8 mouse cellular contexts compared by ENCODE assay signal in the genomic region with DNA sequence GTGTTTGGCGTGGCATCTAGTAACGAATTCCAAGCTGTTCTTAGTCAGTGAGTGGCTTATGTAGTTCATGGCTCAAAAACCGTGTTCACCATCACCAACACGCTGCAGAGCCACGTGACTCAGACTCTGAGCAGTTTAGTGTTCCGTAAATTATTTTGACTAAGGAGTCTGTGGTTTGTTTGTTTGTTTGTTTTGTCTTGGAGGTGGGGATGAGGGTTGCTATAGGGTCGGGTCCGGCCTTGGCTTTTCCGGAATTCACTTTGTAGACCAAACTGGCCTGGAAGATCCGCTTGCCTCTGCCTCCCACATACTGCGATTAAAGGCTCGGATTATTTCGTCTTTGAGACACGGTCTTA. TPM values are rescaled to one million over a fixed set of nuclear protein-coding genes. Genes with fewer than 3 reads are reported as not detected.
DNase-seq lines count a peak whose midpoint lies in the region; ATAC-seq lines count a peak whose summit lies in the region.

No protein-coding gene starts in this region.

- no peak for DNase-seq in heart, postnatal 4 days
- DNase-seq in NIH3T3 (ENCODE audit: low read depth) = peak; percentile 38
- no peak for DNase-seq in hindbrain, embryonic 10.5 days (ENCODE audit: low spot score)
- DNase-seq in ovary, postnatal 36 days (ENCODE audit: low spot score) = no peak
- no peak for DNase-seq in cerebellum, postnatal 4 days (ENCODE audit: low spot score in 2 of 2)
- DNase-seq in thymus, postnatal 0 days (ENCODE audit: low spot score) = no peak

- peak overlapping the region; percentile 65 for H3K4me2 ChIP-seq in heart, embryonic 16.5 days (ENCODE audit: low read depth, low read length)

- 0 out of 2 replicates have a peak, but pooled peaks cover 4% of the 10 kb centered on the region for H3K9me3 ChIP-seq in heart, embryonic 16.5 days (replicated peaks; ENCODE audit: control insufficient read depth, low read length)
- peaks cover 6% of the 10 kb centered on the region for H3K9me3 ChIP-seq in hindbrain, embryonic 10.5 days

- H3K4me3 ChIP-seq in heart, embryonic 16.5 days (ENCODE audit: low read length) = peak overlapping the region; percentile 77
- peak overlapping the region; percentile 96 for H3K4me3 ChIP-seq in hindbrain, embryonic 10.5 days
- peak overlapping the region; percentile 99 for H3K4me3 ChIP-seq in macrophage (ENCODE audit: inconsistent target)

- peak overlapping the region; percentile 80 for H3K9ac ChIP-seq in heart, embryonic 16.5 days (ENCODE audit: low read length)

- no peak overlapping the region; the same call in 1 of the 2 replicates for H3K27ac ChIP-seq in heart, embryonic 16.5 days (ENCODE audit: low read length)
- H3K27ac ChIP-seq in hindbrain, embryonic 10.5 days = peak overlapping the region; percentile 91
- H3K27ac ChIP-seq in macrophage = peak overlapping the region; percentile 65

- peaks cover 14% of the 10 kb centered on the region for H3K36me3 ChIP-seq in heart, embryonic 16.5 days (ENCODE audit: control insufficient read depth, insufficient read depth)
- H3K36me3 ChIP-seq in hindbrain, embryonic 10.5 days = peaks cover 38% of the 10 kb centered on the region
- H3K36me3 ChIP-seq in macrophage (ENCODE audit: inconsistent target) = peaks cover 22% of the 10 kb centered on the region; the same call in 1 of the 2 replicates

- H3K79me2 ChIP-seq in macrophage (ENCODE audit: inconsistent target) = peaks cover 63% of the 10 kb centered on the region

- 0 out of 2 replicates have a peak, but pooled peaks have one; percentile 9 for ATAC-seq in heart, embryonic 16.5 days (replicated peaks; ENCODE audit: extremely low read depth, insufficient read depth, low FRiP score)

- H3K27me3 ChIP-seq in heart, embryonic 16.5 days (ENCODE audit: control insufficient read depth, insufficient read depth, low read length) = no peaks in the 10 kb centered on the region
- H3K27me3 ChIP-seq in hindbrain, embryonic 10.5 days (ENCODE audit: insufficient read depth, poor library complexity, severe bottlenecking) = no peaks in the 10 kb centered on the region

- under 1% methylated on average over 14 of the region's 14 CpGs for WGBS in heart, embryonic 16.5 days
- WGBS in hindbrain, embryonic 10.5 days = 1% methylated on average over 14 of the region's 14 CpGs
- WGBS in macrophage (ENCODE audit: missing documents) = 2% methylated on average over 14 of the region's 14 CpGs

- peaks cover 12% of the 10 kb centered on the region for H3K4me1 ChIP-seq in heart, embryonic 16.5 days (ENCODE audit: control insufficient read depth, insufficient read depth, low read length)
- H3K4me1 ChIP-seq in hindbrain, embryonic 10.5 days (replicated peaks) = peaks cover 39% of the 10 kb centered on the region

RNA-seq across cellular contexts. Expression of gene Pfdn2, which starts 0.6 kb away (rescaled TPM):
- 76.4 and 84.5 TPM in 2 replicates for polyA plus RNA-seq in heart, embryonic 16.5 days (2015; fragmentation: Nextera tagmentation; extraction: Ambion mirVana)
- total RNA-seq in heart, postnatal 4 days (2021) = 10 to 100 TPM; 76.2 to 80.2 TPM
- polyA plus RNA-seq in hindbrain, embryonic 10.5 days (2016; fragmentation: Nextera tagmentation; extraction: Ambion mirVana) = 130 and 147 TPM in 2 replicates
- 10 to 100 TPM in 18 of 26 experiments, 1 to 10 TPM in 8; 3.8 to 25.5 (median 14.3) TPM for total RNA-seq in macrophage (2018; cell fraction: chromatin; rRNA removed)
- total RNA-seq in macrophage (2018; cell fraction: cytosol; rRNA removed) = 10 to 100 TPM; 35.1 to 93.2 (median 45.5) TPM
- 10 to 100 TPM in 25 of 26 experiments, 1 to 10 TPM in 1; 8.1 to 25.0 (median 14.7) TPM for total RNA-seq in macrophage (2018; cell fraction: nucleus; rRNA removed)
- 47.7 to 119 TPM (median 64.5 TPM) in 3 replicates for polyA plus RNA-seq in macrophage (2018)
- 87.5 and 92.2 TPM in 2 replicates for polyA plus RNA-seq in thymus, postnatal 0 days (2015; fragmentation: Nextera tagmentation; extraction: Ambion mirVana)

RNA-seq across cellular contexts. Expression of gene Nit1, which starts 0.6 kb away (rescaled TPM):
- 34.4 and 38.5 TPM in 2 replicates for polyA plus RNA-seq in heart, embryonic 16.5 days (2015; fragmentation: Nextera tagmentation; extraction: Ambion mirVana)
- 10 to 100 TPM; 17.9 to 20.3 TPM for total RNA-seq in heart, postnatal 4 days (2021)
- 39.6 and 46.0 TPM in 2 replicates for polyA plus RNA-seq in hindbrain, embryonic 10.5 days (2016; fragmentation: Nextera tagmentation; extraction: Ambion mirVana)
- total RNA-seq in macrophage (2018; cell fraction: chromatin; rRNA removed) = 10 to 100 TPM in 21 of 26 experiments, 1 to 10 TPM in 5; 5.9 to 45.0 (median 24.5) TPM
- total RNA-seq in macrophage (2018; cell fraction: cytosol; rRNA removed) = 10 to 100 TPM; 15.4 to 29.7 (median 23.1) TPM
- total RNA-seq in macrophage (2018; cell fraction: nucleus; rRNA removed) = 10 to 100 TPM in 25 of 26 experiments, 1 to 10 TPM in 1; 9.3 to 38.6 (median 21.3) TPM
- polyA plus RNA-seq in macrophage (2018) = 17.3 to 23.1 TPM (median 22.3 TPM) in 3 replicates
- polyA plus RNA-seq in thymus, postnatal 0 days (2015; fragmentation: Nextera tagmentation; extraction: Ambion mirVana) = 39.0 and 44.0 TPM in 2 replicates

RNA-seq across cellular contexts. Expression of gene Klhdc9, which starts 14.5 kb away (rescaled TPM):
- 0.71 and 1.0 TPM in 2 replicates for polyA plus RNA-seq in heart, embryonic 16.5 days (2015; fragmentation: Nextera tagmentation; extraction: Ambion mirVana)
- under 1 TPM; 0.50 TPM for total RNA-seq in heart, postnatal 4 days (2021)
- polyA plus RNA-seq in hindbrain, embryonic 10.5 days (2016; fragmentation: Nextera tagmentation; extraction: Ambion mirVana) = 2.1 and 2.5 TPM in 2 replicates
- under 1 TPM in 2 of 26 experiments, not detected in 24; 0.57 to 0.70 TPM for total RNA-seq in macrophage (2018; cell fraction: chromatin; rRNA removed)
- under 1 TPM in 18 of 26 experiments, not detected in 8; 0.05 to 0.37 (median 0.14) TPM for total RNA-seq in macrophage (2018; cell fraction: cytosol; rRNA removed)
- under 1 TPM in 2 of 26 experiments, not detected in 24; 0.30 to 0.43 TPM for total RNA-seq in macrophage (2018; cell fraction: nucleus; rRNA removed)
- 0.11 TPM in 1 of 3 replicates, not detected in the others for polyA plus RNA-seq in macrophage (2018)
- polyA plus RNA-seq in thymus, postnatal 0 days (2015; fragmentation: Nextera tagmentation; extraction: Ambion mirVana) = 0.76 and 1.4 TPM in 2 replicates

RNA-seq across cellular contexts. Expression of gene Dedd, which starts 17.1 kb away (rescaled TPM):
- 36.0 and 37.6 TPM in 2 replicates for polyA plus RNA-seq in heart, embryonic 16.5 days (2015; fragmentation: Nextera tagmentation; extraction: Ambion mirVana)
- 10 to 100 TPM; 28.5 to 29.8 TPM for total RNA-seq in heart, postnatal 4 days (2021)
- 46.2 and 48.4 TPM in 2 replicates for polyA plus RNA-seq in hindbrain, embryonic 10.5 days (2016; fragmentation: Nextera tagmentation; extraction: Ambion mirVana)
- total RNA-seq in macrophage (2018; cell fraction: chromatin; rRNA removed) = 100 to 1,000 TPM in 9 of 26 experiments, 10 to 100 TPM in 17; 24.7 to 208 (median 90.4) TPM
- 10 to 100 TPM; 18.9 to 48.1 (median 36.8) TPM for total RNA-seq in macrophage (2018; cell fraction: cytosol; rRNA removed)
- total RNA-seq in macrophage (2018; cell fraction: nucleus; rRNA removed) = 100 to 1,000 TPM in 2 of 26 experiments, 10 to 100 TPM in 24; 20.5 to 161 (median 53.8) TPM
- 21.4 to 35.4 TPM (median 21.9 TPM) in 3 replicates for polyA plus RNA-seq in macrophage (2018)
- polyA plus RNA-seq in thymus, postnatal 0 days (2015; fragmentation: Nextera tagmentation; extraction: Ambion mirVana) = 44.2 and 47.8 TPM in 2 replicates

RNA-seq across cellular contexts. Expression of gene Nectin4, which starts 23.8 kb away (rescaled TPM):
- 0.39 and 0.81 TPM in 2 replicates for polyA plus RNA-seq in heart, embryonic 16.5 days (2015; fragmentation: Nextera tagmentation; extraction: Ambion mirVana)
- under 1 TPM; 0.07 TPM for total RNA-seq in heart, postnatal 4 days (2021)
- polyA plus RNA-seq in hindbrain, embryonic 10.5 days (2016; fragmentation: Nextera tagmentation; extraction: Ambion mirVana) = 1.5 and 1.7 TPM in 2 replicates
- total RNA-seq in macrophage (2018; cell fraction: chromatin; rRNA removed) = 10 to 100 TPM in 20 of 26 experiments, 1 to 10 TPM in 6; 3.4 to 39.1 (median 20.3) TPM
- 10 to 100 TPM; 13.0 to 64.3 (median 29.2) TPM for total RNA-seq in macrophage (2018; cell fraction: cytosol; rRNA removed)
- 100 to 1,000 TPM in 4 of 26 experiments, 10 to 100 TPM in 22; 23.6 to 124 (median 49.3) TPM for total RNA-seq in macrophage (2018; cell fraction: nucleus; rRNA removed)
- 14.3 to 25.8 TPM (median 18.7 TPM) in 3 replicates for polyA plus RNA-seq in macrophage (2018)
- polyA plus RNA-seq in thymus, postnatal 0 days (2015; fragmentation: Nextera tagmentation; extraction: Ambion mirVana) = 0.91 and 1.1 TPM in 2 replicates
